Mouse (Mus musculus): ENCODE results near the gene Ptprm. TPM values are rescaled to one million over a fixed set of nuclear protein-coding genes. Genes with fewer than 3 reads are reported as not detected.
A peak's percentile ranks its signal among the peaks of the same experiment; 100 is the strongest.

Ptprm gene
- polyA plus RNA-seq, 1 experiment from 2014 or later: 10.3 TPM

- no peak for DNase-seq (ENCODE audit: low spot score)
- Histone ChIP-seq H3K4me1 (ENCODE audit: control insufficient read depth, insufficient read depth, low read length) (no peaks in the 10 kb centered on the region), H3K9me3 (replicated peaks; ENCODE audit: control insufficient read depth, low read length) (no peaks in the 10 kb centered on the region), H3K27ac (replicated peaks; ENCODE audit: low read depth, low read length) (no peak overlapping the region), H3K36me3 (replicated peaks; ENCODE audit: control insufficient read depth, insufficient read depth, low read depth, low read length) (no peaks in the 10 kb centered on the region), H3K9ac (replicated peaks; ENCODE audit: low read length) (no peak overlapping the region), H3K4me3 (ENCODE audit: low read depth, low read length) (no peak overlapping the region), H3K27me3 (ENCODE audit: control insufficient read depth, insufficient read depth, low read length) (no peaks in the 10 kb centered on the region), H3K4me2 (ENCODE audit: low read depth, low read length) (no peak overlapping the region)
- 78% methylated on average over 2 of the region's 2 CpGs for WGBS
- no peak for ATAC-seq (replicated peaks; ENCODE audit: insufficient number of reproducible peaks, low FRiP score, low TSS enrichment, low read depth)
These were observed 589.8 kb downstream of the Ptprm start for GRCm38 (mm10) chr17:66764435-66764834.

- H3K4me2 ChIP-seq (ENCODE audit: low read depth, low read length): no peak overlapping the region
- no peak overlapping the region for H3K4me3 ChIP-seq (ENCODE audit: low read depth, low read length)
- no peaks in the 10 kb centered on the region for H3K9me3 ChIP-seq (replicated peaks; ENCODE audit: control insufficient read depth, low read length)
- H3K4me1 ChIP-seq (ENCODE audit: control insufficient read depth, insufficient read depth, low read length): no peaks in the 10 kb centered on the region
- H3K9ac ChIP-seq (replicated peaks; ENCODE audit: low read length): no peak overlapping the region
- H3K36me3 ChIP-seq (replicated peaks; ENCODE audit: control insufficient read depth, insufficient read depth, low read depth, low read length): no peaks in the 10 kb centered on the region
- ATAC-seq (replicated peaks; ENCODE audit: insufficient number of reproducible peaks, low FRiP score, low TSS enrichment, low read depth) (no peak), DNase-seq (ENCODE audit: low spot score) (no peak)
- WGBS: 85% methylated on average over 10 of the region's 10 CpGs
- H3K27ac ChIP-seq (replicated peaks; ENCODE audit: low read depth, low read length): no peak overlapping the region
- H3K27me3 ChIP-seq (ENCODE audit: control insufficient read depth, insufficient read depth, low read length): no peaks in the 10 kb centered on the region
These were observed 591.5 kb downstream of the Ptprm start for GRCm38 (mm10) chr17:66762716-66763115.

- Histone ChIP-seq H3K27me3 (ENCODE audit: control insufficient read depth, insufficient read depth, low read length) (no peaks in the 10 kb centered on the region), H3K36me3 (replicated peaks; ENCODE audit: control insufficient read depth, insufficient read depth, low read depth, low read length) (no peaks in the 10 kb centered on the region), H3K9me3 (replicated peaks; ENCODE audit: control insufficient read depth, low read length) (no peaks in the 10 kb centered on the region), H3K27ac (replicated peaks; ENCODE audit: low read depth, low read length) (no peak overlapping the region), H3K4me2 (ENCODE audit: low read depth, low read length) (no peak overlapping the region), H3K4me3 (ENCODE audit: low read depth, low read length) (no peak overlapping the region), H3K9ac (replicated peaks; ENCODE audit: low read length) (no peak overlapping the region), H3K4me1 (ENCODE audit: control insufficient read depth, insufficient read depth, low read length) (no peaks in the 10 kb centered on the region; the same call in 1 of the 2 replicates)
- WGBS: 67% methylated on average over 26 of the region's 26 CpGs
- no peak for DNase-seq (ENCODE audit: low spot score)
- ATAC-seq (replicated peaks; ENCODE audit: insufficient number of reproducible peaks, low FRiP score, low TSS enrichment, low read depth): no peak
These were observed 592.6 kb downstream of the Ptprm start for GRCm38 (mm10) chr17:66761326-66762296.

GRCm38 (mm10) chr17:66757025-66757511 is 597.2 kb downstream of the Ptprm start:
- ATAC-seq (replicated peaks; ENCODE audit: insufficient number of reproducible peaks, low FRiP score, low TSS enrichment, low read depth) (0 out of 2 replicates have a peak, but pooled peaks have one; percentile 32), DNase-seq (ENCODE audit: low spot score) (peak; percentile 34)

GRCm38 (mm10) chr17:66756500-66756899 is 597.8 kb downstream of the Ptprm start:
- Histone ChIP-seq H3K9me3 (replicated peaks; ENCODE audit: control insufficient read depth, low read length) (no peaks in the 10 kb centered on the region), H3K4me2 (ENCODE audit: low read depth, low read length) (no peak overlapping the region), H3K9ac (replicated peaks; ENCODE audit: low read length) (no peak overlapping the region), H3K27ac (replicated peaks; ENCODE audit: low read depth, low read length) (no peak overlapping the region), H3K36me3 (replicated peaks; ENCODE audit: control insufficient read depth, insufficient read depth, low read depth, low read length) (no peaks in the 10 kb centered on the region), H3K4me3 (ENCODE audit: low read depth, low read length) (no peak overlapping the region), H3K4me1 (ENCODE audit: control insufficient read depth, insufficient read depth, low read length) (no peaks in the 10 kb centered on the region; the same call in 1 of the 2 replicates), H3K27me3 (ENCODE audit: control insufficient read depth, insufficient read depth, low read length) (no peaks in the 10 kb centered on the region)
- ATAC-seq (replicated peaks; ENCODE audit: insufficient number of reproducible peaks, low FRiP score, low TSS enrichment, low read depth): no peak
- WGBS: 52% methylated on average over 9 of the region's 9 CpGs
- DNase-seq (ENCODE audit: low spot score): no peak

More at GRCm38 (mm10) chr17:66757025-66757511, 597.2 kb downstream of the Ptprm start:
- no peak overlapping the region for H3K27ac ChIP-seq (replicated peaks; ENCODE audit: low read depth, low read length)
- 39% methylated on average over 10 of the region's 10 CpGs for WGBS
- H3K4me3 ChIP-seq (ENCODE audit: low read depth, low read length): no peak overlapping the region
- no peaks in the 10 kb centered on the region for H3K27me3 ChIP-seq (ENCODE audit: control insufficient read depth, insufficient read depth, low read length)
- no peaks in the 10 kb centered on the region for H3K9me3 ChIP-seq (replicated peaks; ENCODE audit: control insufficient read depth, low read length)
- H3K4me2 ChIP-seq (ENCODE audit: low read depth, low read length): no peak overlapping the region
- no peak overlapping the region for H3K9ac ChIP-seq (replicated peaks; ENCODE audit: low read length)
- no peaks in the 10 kb centered on the region; the same call in 1 of the 2 replicates for H3K4me1 ChIP-seq (ENCODE audit: control insufficient read depth, insufficient read depth, low read length)
- H3K36me3 ChIP-seq (replicated peaks; ENCODE audit: control insufficient read depth, insufficient read depth, low read depth, low read length): no peaks in the 10 kb centered on the region

GRCm38 (mm10) chr17:66755191-66755654 is 599.0 kb downstream of the Ptprm start:
- Histone ChIP-seq H3K4me2 (ENCODE audit: low read depth, low read length) (no peak overlapping the region), H3K4me1 (ENCODE audit: control insufficient read depth, insufficient read depth, low read length) (no peaks in the 10 kb centered on the region; the same call in 1 of the 2 replicates), H3K9ac (replicated peaks; ENCODE audit: low read length) (no peak overlapping the region), H3K36me3 (replicated peaks; ENCODE audit: control insufficient read depth, insufficient read depth, low read depth, low read length) (no peaks in the 10 kb centered on the region), H3K9me3 (replicated peaks; ENCODE audit: control insufficient read depth, low read length) (no peaks in the 10 kb centered on the region), H3K4me3 (ENCODE audit: low read depth, low read length) (no peak overlapping the region), H3K27ac (replicated peaks; ENCODE audit: low read depth, low read length) (no peak overlapping the region), H3K27me3 (ENCODE audit: control insufficient read depth, insufficient read depth, low read length) (no peaks in the 10 kb centered on the region)
- DNase-seq (ENCODE audit: low spot score) (peak; percentile 72), ATAC-seq (replicated peaks; ENCODE audit: insufficient number of reproducible peaks, low FRiP score, low TSS enrichment, low read depth) (peak; percentile 32; the same call in 1 of the 2 replicates)
- 18% methylated on average over 3 of the region's 3 CpGs for WGBS

- H3K36me3 ChIP-seq (replicated peaks; ENCODE audit: control insufficient read depth, insufficient read depth, low read depth, low read length): no peaks in the 10 kb centered on the region
- no peak for ATAC-seq (replicated peaks; ENCODE audit: insufficient number of reproducible peaks, low FRiP score, low TSS enrichment, low read depth)
- 70% methylated on average over 9 of the region's 9 CpGs for WGBS
- H3K9me3 ChIP-seq (replicated peaks; ENCODE audit: control insufficient read depth, low read length): no peaks in the 10 kb centered on the region
- H3K27ac ChIP-seq (replicated peaks; ENCODE audit: low read depth, low read length): no peak overlapping the region
- H3K4me2 ChIP-seq (ENCODE audit: low read depth, low read length): no peak overlapping the region
- no peak for DNase-seq (ENCODE audit: low spot score)
- no peaks in the 10 kb centered on the region for H3K27me3 ChIP-seq (ENCODE audit: control insufficient read depth, insufficient read depth, low read length)
- no peak overlapping the region for H3K4me3 ChIP-seq (ENCODE audit: low read depth, low read length)
- H3K4me1 ChIP-seq (ENCODE audit: control insufficient read depth, insufficient read depth, low read length): no peaks in the 10 kb centered on the region; the same call in 1 of the 2 replicates
- H3K9ac ChIP-seq (replicated peaks; ENCODE audit: low read length): no peak overlapping the region
These were observed 599.9 kb downstream of the Ptprm start for GRCm38 (mm10) chr17:66754208-66754865.
